Mouse (Mus musculus): ENCODE measurements around the gene Preb. TPM values are rescaled to one million over a fixed set of nuclear protein-coding genes. Genes with fewer than 3 reads are reported as not detected.

Preb gene
- polyA plus RNA-seq, 1 experiment from 2014 or later, result 88.1 TPM

- peak; percentile 95 for ATAC-seq (ENCODE audit: low FRiP score, low TSS enrichment)
- TF ChIP-seq EP300 (optimal IDR thresholded peaks at IDR 0.05), result no peak
- 0 out of 2 replicates have a peak, but pooled peaks have one; percentile 5 for TF ChIP-seq CTCF (IDR thresholded peaks at IDR 0.05; ENCODE audit: low read depth)
- H3K4me1 ChIP-seq (replicated peaks; ENCODE audit: control insufficient read depth, insufficient read depth), result peaks cover 14% of the 10 kb centered on the region
Observed at GRCm38 (mm10) chr5:30907413-30908059, 52.6 kb downstream of the Preb start, which contains the start of gene Ost4. Gene Ost4, minus strand, starts transcription at chr5:30907788.

GRCm38 (mm10) chr5:30901860-30902259 is 58.3 kb downstream of the Preb start:
- Histone ChIP-seq H3K9me3 (ENCODE audit: control insufficient read depth, low read length) (no peaks in the 10 kb centered on the region), H3K4me1 (replicated peaks; ENCODE audit: control insufficient read depth, insufficient read depth) (0 out of 2 replicates have a peak, but pooled peaks cover 4% of the 10 kb centered on the region), H3K4me2 (replicated peaks; ENCODE audit: low read depth) (no peak overlapping the region), H3K27ac (replicated peaks) (no peak overlapping the region), H3K9ac (ENCODE audit: low read length) (no peak overlapping the region), H3K27me3 (ENCODE audit: control insufficient read depth, insufficient read depth, low read length) (no peaks in the 10 kb centered on the region), H3K36me3 (ENCODE audit: control insufficient read depth, insufficient read depth, low read length) (peaks cover 13% of the 10 kb centered on the region), H3K4me3 (ENCODE audit: low read depth, low read length) (no peak overlapping the region)
- ATAC-seq (ENCODE audit: low FRiP score, low TSS enrichment), result no peak
- DNase-seq (ENCODE audit: low spot score), result no peak
- no peak for TF ChIP-seq CTCF (IDR thresholded peaks at IDR 0.05; ENCODE audit: low read depth)
- TF ChIP-seq EP300 (optimal IDR thresholded peaks at IDR 0.05), result no peak
- WGBS, result 91% methylated on average over 5 of the region's 5 CpGs

More at GRCm38 (mm10) chr5:30907413-30908059, 52.6 kb downstream of the Preb start, which contains the start of gene Ost4:
- H3K36me3 ChIP-seq (ENCODE audit: control insufficient read depth, insufficient read depth, low read length), result peaks cover 13% of the 10 kb centered on the region
- no peaks in the 10 kb centered on the region for H3K9me3 ChIP-seq (ENCODE audit: control insufficient read depth, low read length)
- peak within 1 kb of the TSS; percentile 81 for H3K4me2 ChIP-seq (replicated peaks; ENCODE audit: low read depth)
- H3K4me3 ChIP-seq (ENCODE audit: low read depth, low read length), result peak within 1 kb of the TSS; percentile 71
- DNase-seq (ENCODE audit: low spot score), result peak; percentile 97
- H3K27ac ChIP-seq (replicated peaks), result peak within 1 kb of the TSS; percentile 96
- H3K9ac ChIP-seq (ENCODE audit: low read length), result peak within 1 kb of the TSS; percentile 80
- whole genome bisulfite sequencing, result under 1% methylated on average over 58 of the region's 58 CpGs
- H3K27me3 ChIP-seq (ENCODE audit: control insufficient read depth, insufficient read depth, low read length), result no peaks in the 10 kb centered on the region

Other genes starting within 250 kb of the Preb start
- 1.7 and 2.3 TPM in 2 replicates for gene Dpysl5, start 248.8 kb downstream of the Preb start, polyA plus RNA-seq (2015; fragmentation: Nextera tagmentation; extraction: Ambion mirVana)
- 14.1 and 15.5 TPM in 2 replicates for gene Mapre3, start 145.7 kb downstream of the Preb start, polyA plus RNA-seq (2015; fragmentation: Nextera tagmentation; extraction: Ambion mirVana)
- gene Tmem214, start 92.3 kb downstream of the Preb start, polyA plus RNA-seq (2015; fragmentation: Nextera tagmentation; extraction: Ambion mirVana), result 57.3 and 58.7 TPM in 2 replicates
- 6.9 and 9.1 TPM in 2 replicates for gene Agbl5, start 71.7 kb downstream of the Preb start, polyA plus RNA-seq (2015; fragmentation: Nextera tagmentation; extraction: Ambion mirVana)
- 368 and 397 TPM in 2 replicates for gene Ost4, start 52.6 kb downstream of the Preb start, polyA plus RNA-seq (2015; fragmentation: Nextera tagmentation; extraction: Ambion mirVana)
- 85.6 and 97.0 TPM in 2 replicates for gene Emilin1, start 47.0 kb downstream of the Preb start, polyA plus RNA-seq (2015; fragmentation: Nextera tagmentation; extraction: Ambion mirVana)
- gene Khk, start 38.9 kb downstream of the Preb start, polyA plus RNA-seq (2015; fragmentation: Nextera tagmentation; extraction: Ambion mirVana), result 28.4 and 33.6 TPM in 2 replicates
- gene Cgref1, start 14.8 kb downstream of the Preb start, polyA plus RNA-seq (2015; fragmentation: Nextera tagmentation; extraction: Ambion mirVana), result 22.5 and 24.8 TPM in 2 replicates
- gene Tcf23, start 8.3 kb upstream of the Preb start, polyA plus RNA-seq (2015; fragmentation: Nextera tagmentation; extraction: Ambion mirVana), result 4.3 and 4.5 TPM in 2 replicates
- gene Atraid, start 88.0 kb upstream of the Preb start, polyA plus RNA-seq (2015; fragmentation: Nextera tagmentation; extraction: Ambion mirVana), result 192 and 197 TPM in 2 replicates
- 4.2 TPM in 2 replicates for gene Slc5a6, start 88.6 kb upstream of the Preb start, polyA plus RNA-seq (2015; fragmentation: Nextera tagmentation; extraction: Ambion mirVana)
- 4.9 and 6.1 TPM in 2 replicates for gene Cad, start 94.4 kb upstream of the Preb start, polyA plus RNA-seq (2015; fragmentation: Nextera tagmentation; extraction: Ambion mirVana)
- not detected in 2 replicates for gene Dnajc5g, start 145.9 kb upstream of the Preb start, polyA plus RNA-seq (2015; fragmentation: Nextera tagmentation; extraction: Ambion mirVana)
- gene Slc30a3, start 147.9 kb upstream of the Preb start, polyA plus RNA-seq (2015; fragmentation: Nextera tagmentation; extraction: Ambion mirVana), result 0.11 TPM in 1 of 2 replicates, not detected in the other
- gene Trim54, start 156.4 kb upstream of the Preb start, polyA plus RNA-seq (2015; fragmentation: Nextera tagmentation; extraction: Ambion mirVana), result 0.06 TPM in 1 of 2 replicates, not detected in the other
- gene Ucn, start 178.5 kb upstream of the Preb start, polyA plus RNA-seq (2015; fragmentation: Nextera tagmentation; extraction: Ambion mirVana), result not detected in 2 replicates
- 29.4 and 29.6 TPM in 2 replicates for gene Mpv17, start 193.9 kb upstream of the Preb start, polyA plus RNA-seq (2015; fragmentation: Nextera tagmentation; extraction: Ambion mirVana)
- 0.31 and 0.57 TPM in 2 replicates for gene Gm29609, start 219.6 kb upstream of the Preb start, polyA plus RNA-seq (2015; fragmentation: Nextera tagmentation; extraction: Ambion mirVana)
- gene Gtf3c2, start 219.8 kb upstream of the Preb start, polyA plus RNA-seq (2015; fragmentation: Nextera tagmentation; extraction: Ambion mirVana), result 19.9 and 25.1 TPM in 2 replicates
- gene Snx17, start 232.9 kb upstream of the Preb start, polyA plus RNA-seq (2015; fragmentation: Nextera tagmentation; extraction: Ambion mirVana), result 80.3 and 83.2 TPM in 2 replicates
- gene Eif2b4, start 233.1 kb upstream of the Preb start, polyA plus RNA-seq (2015; fragmentation: Nextera tagmentation; extraction: Ambion mirVana), result 44.2 and 47.7 TPM in 2 replicates
- 4.8 and 5.3 TPM in 2 replicates for gene Zfp513, start 241.9 kb upstream of the Preb start, polyA plus RNA-seq (2015; fragmentation: Nextera tagmentation; extraction: Ambion mirVana)